Mouse (Mus musculus): ENCODE results near the gene Gm5089.

- no peak for TF ChIP-seq CTCF (IDR thresholded peaks at IDR 0.05; ENCODE audit: borderline replicate concordance, extremely low read depth, insufficient read depth, insufficient read length)
- no peak for TF ChIP-seq POLR2A (IDR thresholded peaks at IDR 0.05; ENCODE audit: borderline replicate concordance, extremely low read depth, insufficient read depth, insufficient read length, poor library complexity, severe bottlenecking)
These were observed 9.3 kb upstream of the Gm5089 start for GRCm38 (mm10) chr14:122460226-122460625.
